Mouse (Mus musculus) lung, adult 10 weeks (tissue): ENCODE results near the gene Nmd3. TPM values are rescaled to one million over a fixed set of nuclear protein-coding genes. Genes with fewer than 3 reads are reported as not detected.

ENCODE experiments used
- polyA plus RNA-seq: library from polyadenylated mRNA; stranded (reverse); fragments of 350-450 nt; fragmentation: Illumina TruSeq; extraction: RNeasy Lipid Tissue Mini Kit (QIAGEN cat#74804); gene quantifications from one replicate; pipeline ENCODE4 v1.2.3, GENCODE M21; 2014; ENCODE audit warnings: low read depth, low replicate concordance; ENCODE audit not compliant: insufficient read depth

Nmd3 gene
- polyA plus RNA-seq: 29.8 TPM

DNA sequence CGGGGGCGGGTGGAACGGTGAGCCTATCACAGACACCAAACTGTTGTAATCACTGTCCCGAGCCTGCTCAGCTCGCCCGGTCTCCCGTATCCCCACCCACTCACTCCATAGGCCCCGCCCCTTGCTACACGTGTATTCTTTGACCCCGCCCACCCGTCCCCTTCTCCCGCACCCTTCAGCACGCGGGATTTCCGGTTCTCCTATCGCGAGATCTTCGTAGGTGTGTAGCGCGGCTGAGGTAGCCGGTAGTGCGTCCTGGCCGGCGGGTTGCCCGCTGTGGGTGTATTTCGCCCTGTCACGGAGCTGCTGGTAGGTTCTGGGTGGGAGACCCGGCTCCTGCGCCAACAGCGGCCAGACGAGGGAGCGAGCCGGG is at the start of gene Nmd3:
TSS of gene Nmd3 (plus strand) at position 172 of the 373 bp plus-strand sequence.

Other genes starting within 250 kb of the Nmd3 start
- 6.5 TPM for gene B3galnt1, start 123.0 kb upstream of the Nmd3 start, polyA plus RNA-seq
- gene Sptssb, start 138.0 kb downstream of the Nmd3 start, polyA plus RNA-seq: 0.99 TPM